Mouse (Mus musculus): ENCODE data around the gene Prss16. TPM values are rescaled to one million over a fixed set of nuclear protein-coding genes. Genes with fewer than 3 reads are reported as not detected.

Gene Prss16
- total and polyA plus RNA-seq, 3 experiments, result 0.04 to 0.22 TPM; not detected in 1

- peak; percentile 52; the same call in 1 of the 2 replicates for ATAC-seq (ENCODE audit: extremely low read depth, insufficient number of reproducible peaks, low FRiP score, poor library complexity, severe bottlenecking)
- Histone ChIP-seq H3K36me3 (replicated peaks) (no peaks in the 10 kb centered on the region), H3K4me3 (ENCODE audit: low read depth, low read length) (peak overlapping the region; percentile 71), H3K27me3 (ENCODE audit: insufficient read depth, low read length) (peaks cover 5% of the 10 kb centered on the region; the same call in 1 of the 2 replicates), H3K4me1 (ENCODE audit: insufficient read depth, low read depth, low read length) (peaks cover 23% of the 10 kb centered on the region), H3K9me3 (replicated peaks) (no peaks in the 10 kb centered on the region)
- no peak for TF ChIP-seq GATA2 (IDR thresholded peaks at IDR 0.05; ENCODE audit: borderline replicate concordance, low read depth, low read length)
- no peak for TF ChIP-seq POLR2AphosphoS5 (IDR thresholded peaks at IDR 0.05; ENCODE audit: insufficient replicate concordance, low read depth, low read length)
- TF ChIP-seq CTCF (IDR thresholded peaks at IDR 0.05; ENCODE audit: low read depth, low read length), result no peak
- DNase-seq (ENCODE audit: low spot score), result no peak
Measured at GRCm38 (mm10) chr13:22019934-22020835, 10.6 kb upstream of the Prss16 start.

DNA sequence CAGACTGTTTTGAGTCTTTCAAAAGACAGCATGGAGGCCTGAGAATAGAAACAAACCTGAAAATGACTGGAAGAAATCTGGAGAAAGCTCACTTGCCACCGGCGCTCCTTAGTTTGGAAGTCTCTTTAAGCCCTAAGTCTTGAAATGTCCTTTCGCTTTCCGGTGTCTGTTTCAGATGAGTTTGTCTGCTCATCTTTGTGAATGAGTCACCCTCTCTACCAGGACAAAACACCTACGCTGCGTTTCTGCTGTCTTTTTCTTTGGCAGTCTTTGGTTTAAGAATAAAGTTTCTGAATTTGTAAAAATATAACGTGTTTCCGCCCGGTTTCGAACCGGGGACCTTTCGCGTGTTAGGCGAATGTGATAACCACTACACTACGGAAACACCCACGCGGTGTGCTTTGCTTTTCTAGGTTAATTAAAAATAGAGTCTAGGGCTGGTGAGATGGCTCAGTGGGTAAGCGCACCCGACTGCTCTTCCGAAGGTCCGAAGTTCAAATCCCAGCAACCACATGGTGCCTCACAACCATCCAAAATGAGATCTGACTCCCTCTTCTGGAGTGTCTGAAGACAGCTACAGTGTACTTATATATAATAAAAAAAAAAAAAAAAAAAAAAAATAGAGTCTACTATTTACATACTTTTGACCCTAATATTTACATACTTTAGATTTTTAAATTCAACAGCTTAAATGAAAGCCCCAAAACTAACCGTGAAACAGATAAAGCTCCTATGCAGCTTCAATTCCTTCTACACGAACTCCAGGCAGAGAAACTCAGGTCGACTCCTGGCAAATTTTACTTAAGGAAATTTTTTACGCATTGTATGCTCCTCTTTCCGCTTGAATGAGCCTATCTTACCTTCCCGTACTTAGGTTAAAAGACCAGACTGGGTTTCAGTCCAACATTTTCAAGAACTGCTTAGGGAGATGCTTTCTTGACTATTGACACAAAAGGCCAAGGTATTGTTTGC, 6.2 kb upstream of the Prss16 start:
- Histone ChIP-seq H3K36me3 (replicated peaks) (no peaks in the 10 kb centered on the region), H3K4me1 (ENCODE audit: insufficient read depth, low read depth, low read length) (peaks cover 24% of the 10 kb centered on the region), H3K4me3 (ENCODE audit: low read depth, low read length) (no peak overlapping the region; the same call in 1 of the 2 replicates), H3K9me3 (replicated peaks) (no peaks in the 10 kb centered on the region), H3K27me3 (ENCODE audit: insufficient read depth, low read length) (peaks cover 20% of the 10 kb centered on the region)
- DNase-seq (ENCODE audit: low spot score) (no peak), ATAC-seq (ENCODE audit: extremely low read depth, insufficient number of reproducible peaks, low FRiP score, poor library complexity, severe bottlenecking) (peak; percentile 54; the same call in 1 of the 2 replicates)
- TF ChIP-seq TAL1 (conservative IDR thresholded peaks at IDR 0.05; ENCODE audit: low read depth, low read length) (no peak), POLR2AphosphoS5 (IDR thresholded peaks at IDR 0.05; ENCODE audit: insufficient replicate concordance, low read depth, low read length) (no peak), GATA2 (IDR thresholded peaks at IDR 0.05; ENCODE audit: borderline replicate concordance, low read depth, low read length) (no peak), GATA1 (IDR thresholded peaks at IDR 0.05; ENCODE audit: borderline replicate concordance, low read length) (no peak), CTCF (IDR thresholded peaks at IDR 0.05; ENCODE audit: low read depth, low read length) (no peak)

GRCm38 (mm10) chr13:22014411-22014845, 4.9 kb upstream of the Prss16 start:
- TF ChIP-seq TAL1 (conservative IDR thresholded peaks at IDR 0.05; ENCODE audit: low read depth, low read length), result no peak
- no peak for TF ChIP-seq POLR2AphosphoS5 (IDR thresholded peaks at IDR 0.05; ENCODE audit: insufficient replicate concordance, low read depth, low read length)
- no peak for TF ChIP-seq GATA1 (IDR thresholded peaks at IDR 0.05; ENCODE audit: borderline replicate concordance, low read length)
- TF ChIP-seq GATA2 (IDR thresholded peaks at IDR 0.05; ENCODE audit: borderline replicate concordance, low read depth, low read length), result no peak
- no peak for TF ChIP-seq CTCF (IDR thresholded peaks at IDR 0.05; ENCODE audit: low read depth, low read length)

GRCm38 (mm10) chr13:22013716-22014115, 4.2 kb upstream of the Prss16 start:
- ATAC-seq (ENCODE audit: extremely low read depth, insufficient number of reproducible peaks, low FRiP score, poor library complexity, severe bottlenecking), result no peak
- Histone ChIP-seq H3K4me1 (ENCODE audit: insufficient read depth, low read depth, low read length) (peaks cover 14% of the 10 kb centered on the region; the same call in 1 of the 2 replicates), H3K4me3 (ENCODE audit: low read depth, low read length) (no peak overlapping the region), H3K27me3 (ENCODE audit: insufficient read depth, low read length) (peaks cover 31% of the 10 kb centered on the region), H3K9me3 (replicated peaks) (no peaks in the 10 kb centered on the region), H3K36me3 (replicated peaks) (no peaks in the 10 kb centered on the region)
- no peak for DNase-seq (ENCODE audit: low spot score)
- no peak for TF ChIP-seq GATA1 (IDR thresholded peaks at IDR 0.05; ENCODE audit: borderline replicate concordance, low read length)
- TF ChIP-seq POLR2AphosphoS5 (IDR thresholded peaks at IDR 0.05; ENCODE audit: insufficient replicate concordance, low read depth, low read length), result no peak
- TF ChIP-seq CTCF (IDR thresholded peaks at IDR 0.05; ENCODE audit: low read depth, low read length), result no peak
- no peak for TF ChIP-seq GATA2 (IDR thresholded peaks at IDR 0.05; ENCODE audit: borderline replicate concordance, low read depth, low read length)
- no peak for TF ChIP-seq TAL1 (conservative IDR thresholded peaks at IDR 0.05; ENCODE audit: low read depth, low read length)

More at GRCm38 (mm10) chr13:22014411-22014845, 4.9 kb upstream of the Prss16 start:
- Histone ChIP-seq H3K4me1 (ENCODE audit: insufficient read depth, low read depth, low read length) (peaks cover 15% of the 10 kb centered on the region; the same call in 1 of the 2 replicates), H3K36me3 (replicated peaks) (no peaks in the 10 kb centered on the region), H3K4me3 (ENCODE audit: low read depth, low read length) (no peak overlapping the region), H3K9me3 (replicated peaks) (no peaks in the 10 kb centered on the region), H3K27me3 (ENCODE audit: insufficient read depth, low read length) (peaks cover 28% of the 10 kb centered on the region)
- no peak for DNase-seq (ENCODE audit: low spot score)
- ATAC-seq (ENCODE audit: extremely low read depth, insufficient number of reproducible peaks, low FRiP score, poor library complexity, severe bottlenecking), result no peak

- Histone ChIP-seq H3K27me3 (ENCODE audit: insufficient read depth, low read length) (peaks cover 71% of the 10 kb centered on the region), H3K4me1 (ENCODE audit: insufficient read depth, low read depth, low read length) (peaks cover 21% of the 10 kb centered on the region), H3K9me3 (replicated peaks) (no peaks in the 10 kb centered on the region), H3K4me3 (ENCODE audit: low read depth, low read length) (no peak overlapping the region), H3K36me3 (replicated peaks) (no peaks in the 10 kb centered on the region)
- TF ChIP-seq GATA2 (IDR thresholded peaks at IDR 0.05; ENCODE audit: borderline replicate concordance, low read depth, low read length) (no peak), GATA1 (IDR thresholded peaks at IDR 0.05; ENCODE audit: borderline replicate concordance, low read length) (no peak), CTCF (IDR thresholded peaks at IDR 0.05; ENCODE audit: low read depth, low read length) (no peak)
- ATAC-seq (ENCODE audit: extremely low read depth, insufficient number of reproducible peaks, low FRiP score, poor library complexity, severe bottlenecking), result no peak
- no peak for DNase-seq (ENCODE audit: low spot score)
Measured at GRCm38 (mm10) chr13:22008707-22009106, 835 bp downstream of the Prss16 start.

Data from G1E (cell line).